Mouse (Mus musculus) hindbrain, embryonic 15.5 days (tissue): ENCODE measurements around the gene Tbc1d16. TPM values are rescaled to one million over a fixed set of nuclear protein-coding genes. Genes with fewer than 3 reads are reported as not detected.
"Not testable (repeated sequence)": the region's sequence is repeated elsewhere in the genome, so short reads cannot be mapped to it uniquely, and the experiment has no call there.

Experiments used
- ATAC-seq: fragments of 200-750 bp; cut with Nextera tagmentation; 2 replicates; pipeline ENCODE4 v1.8.0; 2017; ENCODE audit warnings: low read depth, moderate number of reproducible peaks, moderate TSS enrichment; ENCODE audit not compliant: low FRiP score
- H3K27ac ChIP-seq: fragments of 300-500 bp; sonication (generic); replicated peaks from 2 replicates; pipeline ENCODE4 v1.5.1; 2015; ENCODE audit warnings: mild to moderate bottlenecking, inconsistent platforms
- H3K27me3 ChIP-seq: fragments of 300-500 bp; sonication (generic); 2 replicates; pipeline ENCODE4 v1.6.1; 2015; ENCODE audit warnings: control low read depth, inconsistent platforms
- H3K36me3 ChIP-seq: fragments of 300-500 bp; sonication (generic); 2 replicates; pipeline ENCODE4 v1.6.1; 2015; ENCODE audit warnings: control low read depth, inconsistent platforms
- H3K4me1 ChIP-seq: fragments of 300-500 bp; sonication (generic); replicated peaks from 2 replicates; pipeline ENCODE4 v1.6.1; 2015; ENCODE audit warnings: control low read depth, inconsistent platforms
- H3K4me2 ChIP-seq: fragments of 300-500 bp; sonication (generic); 2 replicates; pipeline ENCODE4 v1.6.1; 2015; ENCODE audit warnings: moderate library complexity, mild to moderate bottlenecking, inconsistent platforms
- H3K4me3 ChIP-seq: fragments of 300-500 bp; sonication (generic); 2 replicates; pipeline ENCODE4 v1.5.1; 2015; ENCODE audit warnings: mild to moderate bottlenecking, inconsistent platforms
- H3K9ac ChIP-seq: fragments of 300-500 bp; sonication (generic); 2 replicates; pipeline ENCODE4 v1.6.1; 2015; ENCODE audit warnings: inconsistent platforms
- H3K9me3 ChIP-seq: fragments of 300-500 bp; sonication (generic); 2 replicates; pipeline ENCODE4 v1.6.1; 2016; ENCODE audit warnings: control low read depth, inconsistent platforms
- WGBS: fragments of 180-500 bp; shearing (Covaris S2); methylation state at CpG from one replicate; pipeline ENCODE4 v1.1.7; 2015; 5-methylcytosine and 5-hydroxymethylcytosine counted together
- polyA plus RNA-seq: library from polyadenylated mRNA; unstranded; fragments of >200 nt; fragmentation: Nextera tagmentation; extraction: Ambion mirVana; gene quantifications from 2 replicates; pipeline ENCODE4 v1.2.1, GENCODE M21; 2015

Tbc1d16 gene
- polyA plus RNA-seq, 1 experiment from 2014 or later, result 56.1 TPM

DNA sequence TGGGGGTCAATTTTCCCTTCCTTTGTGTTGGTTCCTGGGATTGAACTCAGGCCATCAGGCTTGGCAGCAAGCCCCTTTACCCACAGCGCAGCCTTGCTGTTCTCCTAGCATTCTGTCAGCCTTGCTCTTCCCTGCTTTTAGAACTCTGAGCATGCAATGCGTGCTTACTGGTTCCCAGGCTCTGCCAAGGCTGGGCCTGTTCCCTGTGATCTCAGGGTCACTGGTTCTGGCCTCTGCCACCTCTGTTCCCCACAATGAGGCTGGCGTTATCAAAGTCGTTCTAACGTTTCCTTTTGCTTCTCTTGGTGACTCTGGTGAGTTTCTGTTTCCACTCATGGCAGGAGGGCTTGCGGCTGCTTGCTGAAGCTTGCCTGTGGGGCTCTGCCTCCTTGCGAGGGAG is 110.4 kb downstream of the Tbc1d16 start:
- ATAC-seq, result no peak
- H3K4me1 ChIP-seq, result peaks cover 18% of the 10 kb centered on the region
- no peaks in the 10 kb centered on the region for H3K36me3 ChIP-seq
- H3K27me3 ChIP-seq, result no peaks in the 10 kb centered on the region
- no peak overlapping the region for H3K4me3 ChIP-seq
- H3K9me3 ChIP-seq, result no peaks in the 10 kb centered on the region
- 34% methylated on average over 7 of the region's 7 CpGs for WGBS
- no peak overlapping the region for H3K9ac ChIP-seq
- no peak overlapping the region for H3K27ac ChIP-seq
- no peak overlapping the region for H3K4me2 ChIP-seq

DNA sequence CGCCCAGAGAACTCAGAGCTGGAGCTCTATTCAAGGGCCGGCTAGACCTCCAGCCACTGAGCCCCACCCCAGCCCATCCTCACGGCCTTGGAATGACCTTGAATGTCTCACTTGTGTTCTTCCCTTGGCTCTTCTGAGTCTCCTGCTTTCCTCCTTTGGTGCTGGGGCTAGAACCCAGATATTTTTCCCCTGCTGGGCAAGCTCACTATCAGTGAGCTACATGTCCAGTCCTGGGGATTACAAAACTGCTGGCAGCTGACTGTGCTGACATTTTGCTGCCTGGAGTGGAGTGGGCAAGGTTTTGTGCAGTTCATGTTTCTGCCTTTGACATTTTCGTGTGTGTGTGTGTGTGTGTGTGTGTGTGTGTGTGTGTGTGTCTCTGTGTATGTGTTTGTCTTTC is 111.3 kb downstream of the Tbc1d16 start:
- WGBS, result 78% methylated on average over 4 of the region's 4 CpGs
- no peaks in the 10 kb centered on the region for H3K27me3 ChIP-seq
- ATAC-seq, result no peak
- no peak overlapping the region for H3K4me2 ChIP-seq
- no peak overlapping the region for H3K4me3 ChIP-seq
- H3K27ac ChIP-seq, result no peak overlapping the region
- H3K9ac ChIP-seq, result no peak overlapping the region
- H3K9me3 ChIP-seq, result no peaks in the 10 kb centered on the region
- H3K4me1 ChIP-seq, result peaks cover 18% of the 10 kb centered on the region
- H3K36me3 ChIP-seq, result no peaks in the 10 kb centered on the region

DNA sequence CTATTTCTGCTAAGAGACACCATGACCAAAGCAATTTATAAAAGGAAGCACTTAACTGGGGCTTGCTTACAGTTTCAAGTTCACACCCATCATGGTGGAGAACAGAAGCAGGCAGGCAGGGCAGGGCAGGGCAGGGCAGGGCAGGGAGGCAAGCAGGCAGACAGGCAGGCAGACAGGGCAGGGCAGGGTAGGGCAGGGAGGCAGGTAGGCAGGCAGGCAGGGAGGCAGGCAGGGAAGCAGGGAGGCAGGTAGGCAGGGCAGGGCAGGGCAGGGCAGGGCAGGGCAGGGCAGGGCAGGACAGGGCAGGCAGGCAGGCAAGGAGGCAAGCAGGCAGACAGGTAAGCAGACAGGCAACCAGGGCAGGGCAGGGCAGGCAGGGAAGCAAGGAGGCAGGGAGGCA is 115.6 kb downstream of the Tbc1d16 start:
- Histone ChIP-seq H3K36me3 (no peaks in the 10 kb centered on the region), H3K4me3 (no peak overlapping the region), H3K27me3 (no peaks in the 10 kb centered on the region), H3K4me1 (peaks cover 5% of the 10 kb centered on the region; the same call in 1 of the 2 replicates), H3K9ac (no peak overlapping the region), H3K4me2 (no peak overlapping the region), H3K27ac (no peak overlapping the region), H3K9me3 (no peaks in the 10 kb centered on the region)
- ATAC-seq, result no peak

DNA sequence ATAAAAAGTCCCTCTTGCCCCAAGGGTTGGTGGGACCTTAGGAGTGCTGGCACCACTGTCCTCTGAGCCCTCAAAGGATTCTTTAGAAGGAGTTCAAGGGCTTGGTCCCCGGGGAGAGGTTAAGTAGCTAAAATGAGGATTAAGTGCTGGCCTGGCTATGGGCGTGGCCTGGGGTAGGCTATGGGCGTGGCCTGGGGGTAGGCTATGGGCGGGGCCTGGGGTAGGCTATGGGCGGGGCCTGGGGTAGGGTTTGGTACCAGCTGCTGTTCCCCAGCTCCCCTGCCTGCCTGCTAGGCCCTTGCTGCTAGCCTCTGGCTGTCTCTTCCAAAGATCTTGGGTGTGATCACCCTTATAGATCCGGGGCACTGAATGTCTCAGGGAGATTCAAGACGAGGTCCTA is 117.0 kb downstream of the Tbc1d16 start:
- H3K27me3 ChIP-seq, result no peaks in the 10 kb centered on the region
- no peaks in the 10 kb centered on the region for H3K9me3 ChIP-seq
- no peaks in the 10 kb centered on the region for H3K36me3 ChIP-seq
- WGBS, result 21% methylated on average over 5 of the region's 7 CpGs
- H3K4me2 ChIP-seq, result no peak overlapping the region
- peaks cover 8% of the 10 kb centered on the region; the same call in 1 of the 2 replicates for H3K4me1 ChIP-seq
- H3K9ac ChIP-seq, result no peak overlapping the region
- no peak overlapping the region for H3K27ac ChIP-seq
- no peak overlapping the region for H3K4me3 ChIP-seq
- no peak for ATAC-seq

- H3K4me2 ChIP-seq, result no peak overlapping the region
- 76% methylated on average over 9 of the region's 9 CpGs for WGBS
- H3K4me1 ChIP-seq, result peaks cover 10% of the 10 kb centered on the region
- H3K36me3 ChIP-seq, result no peaks in the 10 kb centered on the region
- no peak for ATAC-seq
- H3K4me3 ChIP-seq, result no peak overlapping the region
- H3K27me3 ChIP-seq, result no peaks in the 10 kb centered on the region
- H3K9me3 ChIP-seq, result no peaks in the 10 kb centered on the region
- H3K27ac ChIP-seq, result no peak overlapping the region
- H3K9ac ChIP-seq, result no peak overlapping the region
These were observed 118.8 kb downstream of the Tbc1d16 start for GRCm38 (mm10) chr11:119109415-119110071.

GRCm38 (mm10) chr11:119108573-119109263 is 119.6 kb downstream of the Tbc1d16 start:
- no peak overlapping the region for H3K27ac ChIP-seq
- ATAC-seq, result no peak
- 78% methylated on average over 10 of the region's 10 CpGs for WGBS
- H3K4me2 ChIP-seq, result no peak overlapping the region
- no peak overlapping the region for H3K4me3 ChIP-seq
- no peaks in the 10 kb centered on the region for H3K36me3 ChIP-seq
- H3K4me1 ChIP-seq, result peaks cover 10% of the 10 kb centered on the region
- H3K9ac ChIP-seq, result no peak overlapping the region
- no peaks in the 10 kb centered on the region for H3K27me3 ChIP-seq
- no peaks in the 10 kb centered on the region for H3K9me3 ChIP-seq

GRCm38 (mm10) chr11:119106289-119106688 is 122.0 kb downstream of the Tbc1d16 start:
- no peak overlapping the region; the same call in 1 of the 2 replicates for H3K27ac ChIP-seq
- no peaks in the 10 kb centered on the region for H3K36me3 ChIP-seq
- H3K9me3 ChIP-seq, result no peaks in the 10 kb centered on the region
- H3K27me3 ChIP-seq, result no peaks in the 10 kb centered on the region
- peaks cover 10% of the 10 kb centered on the region for H3K4me1 ChIP-seq
- no peak overlapping the region for H3K4me3 ChIP-seq
- no peak overlapping the region for H3K4me2 ChIP-seq
- H3K9ac ChIP-seq, result no peak overlapping the region
- 53% methylated on average over 6 of the region's 6 CpGs for WGBS
- 0 out of 2 replicates have a peak, but pooled peaks have one; percentile 11 for ATAC-seq

DNA sequence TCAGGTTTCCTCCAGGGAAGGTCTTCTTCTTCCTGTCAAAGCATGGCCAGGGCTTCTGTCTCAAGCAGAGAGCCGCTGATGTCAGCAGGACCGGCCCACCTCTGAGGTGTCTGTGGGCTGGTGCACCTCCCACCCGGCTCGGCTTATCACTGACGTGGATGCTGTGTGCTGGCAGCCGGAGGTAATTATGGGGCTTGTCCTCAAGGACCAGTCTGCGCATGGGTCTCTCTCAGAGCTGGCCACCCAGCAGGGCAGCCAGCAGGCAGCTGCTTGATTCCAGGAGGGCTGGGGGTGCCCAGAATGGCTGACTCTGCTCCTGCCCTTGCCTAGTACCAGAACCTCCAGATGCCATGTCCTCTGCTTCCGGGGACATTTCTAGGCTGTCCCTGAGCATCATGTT is 122.6 kb downstream of the Tbc1d16 start:
- peaks cover 10% of the 10 kb centered on the region for H3K4me1 ChIP-seq
- ATAC-seq, result no peak
- H3K36me3 ChIP-seq, result no peaks in the 10 kb centered on the region
- H3K9me3 ChIP-seq, result no peaks in the 10 kb centered on the region
- no peak overlapping the region for H3K4me3 ChIP-seq
- no peak overlapping the region for H3K4me2 ChIP-seq
- H3K27ac ChIP-seq, result no peak overlapping the region; the same call in 1 of the 2 replicates
- 59% methylated on average over 8 of the region's 8 CpGs for WGBS
- H3K27me3 ChIP-seq, result no peaks in the 10 kb centered on the region
- H3K9ac ChIP-seq, result no peak overlapping the region

DNA sequence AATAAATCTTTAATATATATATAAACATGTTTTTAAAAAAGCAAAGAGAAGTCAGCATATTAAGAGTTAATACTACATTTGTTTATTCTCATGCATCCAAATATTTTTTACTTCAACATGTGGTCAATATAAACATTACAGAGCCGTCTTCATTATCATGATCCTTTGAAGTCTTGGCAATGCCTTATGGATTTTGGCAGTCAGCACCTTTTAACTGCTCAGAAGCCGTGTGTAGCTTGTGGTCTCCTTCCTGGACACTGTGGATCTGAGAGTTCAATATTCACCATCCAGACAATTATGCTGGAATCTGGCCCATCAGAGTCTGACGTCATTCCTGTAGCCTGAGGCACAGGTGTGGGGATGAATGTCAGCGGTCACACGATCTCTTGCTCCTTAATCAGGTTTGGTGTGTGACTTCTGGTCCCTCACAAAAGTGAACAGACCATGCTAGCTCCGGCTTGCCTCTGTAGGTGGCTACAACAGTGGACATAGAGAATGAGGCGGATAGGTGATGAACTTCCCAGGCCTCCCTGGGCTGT is 123.2 kb downstream of the Tbc1d16 start:
- ATAC-seq, result no peak
- H3K4me1 ChIP-seq, result peaks cover 10% of the 10 kb centered on the region
- no peaks in the 10 kb centered on the region for H3K27me3 ChIP-seq

DNA sequence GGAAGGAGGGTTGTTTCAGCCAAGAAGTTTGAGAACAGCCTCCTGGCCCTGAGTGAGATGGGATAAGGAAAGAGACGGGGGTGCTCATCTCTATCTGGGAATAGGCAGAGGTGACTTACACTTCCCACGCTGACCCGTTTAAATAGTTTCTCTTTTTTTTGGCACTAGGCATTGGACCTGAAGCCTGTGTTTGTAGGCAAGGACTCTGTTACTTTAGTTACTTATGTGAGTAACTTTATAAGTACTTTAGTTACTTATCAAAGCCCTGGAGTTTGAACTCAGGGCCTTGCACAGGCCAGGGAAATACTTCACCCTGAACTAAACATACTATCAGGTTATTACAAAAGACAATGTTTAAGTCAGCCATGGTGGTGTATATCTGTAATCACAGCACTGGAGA is 124.3 kb downstream of the Tbc1d16 start:
- no peaks in the 10 kb centered on the region for H3K27me3 ChIP-seq
- H3K4me1 ChIP-seq, result peaks cover 10% of the 10 kb centered on the region
- no peaks in the 10 kb centered on the region for H3K9me3 ChIP-seq
- no peak overlapping the region for H3K27ac ChIP-seq
- H3K9ac ChIP-seq, result no peak overlapping the region
- no peaks in the 10 kb centered on the region for H3K36me3 ChIP-seq
- H3K4me3 ChIP-seq, result no peak overlapping the region
- H3K4me2 ChIP-seq, result no peak overlapping the region
- WGBS, result 90% methylated on average over 3 of the region's 3 CpGs
- ATAC-seq, result no peak

More for the DNA sequence above, 123.2 kb downstream of the Tbc1d16 start:
- Histone ChIP-seq H3K9me3 (no peaks in the 10 kb centered on the region), H3K4me3 (no peak overlapping the region), H3K9ac (no peak overlapping the region), H3K4me2 (no peak overlapping the region), H3K27ac (no peak overlapping the region), H3K36me3 (no peaks in the 10 kb centered on the region)
- 77% methylated on average over 7 of the region's 7 CpGs for WGBS

DNA sequence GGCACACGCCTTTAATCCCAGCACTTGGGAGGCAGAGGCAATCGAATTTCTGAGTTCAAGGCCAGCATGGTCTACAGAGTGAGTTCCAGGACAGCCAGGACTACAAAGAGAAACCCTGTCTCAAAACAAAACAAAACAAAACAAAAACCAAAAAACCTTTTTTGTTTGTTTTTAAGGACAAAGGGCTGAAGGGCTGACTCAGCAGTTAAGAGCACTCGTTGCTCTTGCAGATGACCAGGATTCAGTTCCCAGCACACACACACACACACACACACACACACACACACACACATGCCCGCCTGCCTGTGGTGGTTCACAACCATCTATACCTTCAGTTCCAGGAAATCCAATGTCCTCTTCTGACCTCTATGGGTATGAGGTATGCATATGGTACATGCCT is 127.9 kb downstream of the Tbc1d16 start:
- not testable (repeated sequence) for H3K4me3 ChIP-seq, H3K9ac ChIP-seq, H3K9me3 ChIP-seq, H3K36me3 ChIP-seq, H3K27me3 ChIP-seq, H3K27ac ChIP-seq, ATAC-seq, H3K4me2 ChIP-seq, H3K4me1 ChIP-seq
- WGBS, result 75% methylated on average over 4 of the region's 4 CpGs

DNA sequence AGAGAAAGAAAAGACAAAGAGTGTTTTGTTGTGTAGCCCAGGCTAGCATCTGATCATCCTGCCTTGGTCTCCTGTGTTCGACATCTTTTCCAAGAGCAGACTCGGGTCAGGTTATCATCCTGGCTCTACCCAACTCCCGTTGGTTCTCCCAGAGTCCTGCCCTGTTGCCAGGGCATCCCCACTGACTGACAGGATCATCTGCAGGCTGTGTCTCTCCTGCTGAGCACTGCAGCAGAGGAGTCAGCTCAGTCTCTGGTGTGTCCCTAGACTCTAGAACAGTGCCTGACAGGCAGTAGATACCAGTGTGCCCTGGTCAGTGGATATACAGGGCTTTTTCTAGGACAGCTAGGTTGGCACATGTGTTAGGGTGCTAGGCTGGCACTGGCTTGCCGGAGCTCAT is 130.1 kb downstream of the Tbc1d16 start:
- Histone ChIP-seq H3K27me3 (no peaks in the 10 kb centered on the region), H3K4me3 (no peak overlapping the region), H3K4me1 (0 out of 2 replicates have a peak, but pooled peaks cover 6% of the 10 kb centered on the region), H3K4me2 (no peak overlapping the region), H3K9me3 (no peaks in the 10 kb centered on the region), H3K27ac (no peak overlapping the region), H3K9ac (no peak overlapping the region), H3K36me3 (no peaks in the 10 kb centered on the region)
- 64% methylated on average over 4 of the region's 4 CpGs for WGBS
- no peak for ATAC-seq
